Mouse (Mus musculus) stomach, embryonic 16.5 days (tissue): ENCODE measurements around the gene Sh3d19. TPM values are rescaled to one million over a fixed set of nuclear protein-coding genes. Genes with fewer than 3 reads are reported as not detected.
"Not testable (repeated sequence)": the region's sequence is repeated elsewhere in the genome, so short reads cannot be mapped to it uniquely, and the experiment has no call there.

Experiments
- ATAC-seq: fragments of 200-750 bp; cut with Nextera tagmentation; 2 replicates; pipeline ENCODE4 v1.8.0; 2017; ENCODE audit warnings: moderate number of reproducible peaks, moderate TSS enrichment; ENCODE audit not compliant: insufficient read depth, low FRiP score
- H3K27ac ChIP-seq: fragments of 300-500 bp; sonication (generic); 2 replicates; pipeline ENCODE4 v1.5.1; 2014; ENCODE audit warnings: low read length
- H3K27me3 ChIP-seq: fragments of 300-500 bp; sonication (generic); 2 replicates; pipeline ENCODE4 v1.6.1; 2014; ENCODE audit warnings: low read length, control low read depth, mixed read lengths; ENCODE audit not compliant: control insufficient read depth, insufficient read depth
- H3K36me3 ChIP-seq: fragments of 300-500 bp; sonication (generic); 2 replicates; pipeline ENCODE4 v1.6.1; 2014; ENCODE audit warnings: low read length; ENCODE audit not compliant: control insufficient read depth, insufficient read depth
- H3K4me1 ChIP-seq: fragments of 300-500 bp; sonication (generic); 2 replicates; pipeline ENCODE4 v1.6.1; 2014; ENCODE audit warnings: low read length, control low read depth, mixed read lengths; ENCODE audit not compliant: control insufficient read depth, insufficient read depth
- H3K4me2 ChIP-seq: fragments of 300-500 bp; sonication (generic); 2 replicates; pipeline ENCODE4 v1.6.1; 2014; ENCODE audit warnings: low read depth, low read length, mixed read lengths
- H3K4me3 ChIP-seq: fragments of 300-500 bp; sonication (generic); replicated peaks from 2 replicates; pipeline ENCODE4 v1.5.1; 2014; ENCODE audit warnings: mild to moderate bottlenecking, low read length
- H3K9ac ChIP-seq: fragments of 300-500 bp; sonication (generic); 2 replicates; pipeline ENCODE4 v1.6.1; 2014; ENCODE audit warnings: low read length
- H3K9me3 ChIP-seq: fragments of 300-500 bp; sonication (generic); replicated peaks from 2 replicates; pipeline ENCODE4 v1.6.1; 2016; ENCODE audit warnings: low read length, control low read depth; ENCODE audit not compliant: control insufficient read depth
- WGBS: fragments of 180-500 bp; shearing (Covaris S2); extraction: QIAGEN DNeasy Blood & Tissue Kit; methylation state at CpG from one replicate; pipeline ENCODE4 v1.1.7; 2014; 5-methylcytosine and 5-hydroxymethylcytosine counted together
- polyA plus RNA-seq: library from polyadenylated mRNA; unstranded; fragments of >200 nt; fragmentation: Nextera tagmentation; extraction: Ambion mirVana; gene quantifications from 2 replicates; pipeline ENCODE4 v1.2.1, GENCODE M21; 2015

Gene Sh3d19
- polyA plus RNA-seq, 1 experiment from 2014 or later, result 33.3 TPM

- Histone ChIP-seq H3K4me3 (no peak overlapping the region), H3K9me3 (no peaks in the 10 kb centered on the region), H3K4me2 (no peak overlapping the region), H3K36me3 (peaks cover 11% of the 10 kb centered on the region), H3K27me3 (no peaks in the 10 kb centered on the region), H3K27ac (no peak overlapping the region), H3K4me1 (no peaks in the 10 kb centered on the region), H3K9ac (no peak overlapping the region)
- ATAC-seq, result no peak
- WGBS, result 93% methylated on average over 19 of the region's 19 CpGs
Observed at GRCm38 (mm10) chr3:86085001-86085400, 114.1 kb downstream of the Sh3d19 start.

- H3K9ac ChIP-seq, result no peak overlapping the region
- H3K9me3 ChIP-seq, result no peaks in the 10 kb centered on the region
- WGBS, result 77% methylated on average over 3 of the region's 3 CpGs
Observed at GRCm38 (mm10) chr3:86087872-86088271, 117.0 kb downstream of the Sh3d19 start.

GRCm38 (mm10) chr3:86093213-86093845 is 122.4 kb downstream of the Sh3d19 start:
- ATAC-seq, result no peak
- Histone ChIP-seq H3K27ac (no peak overlapping the region), H3K4me2 (no peak overlapping the region), H3K36me3 (peaks cover 8% of the 10 kb centered on the region; the same call in 1 of the 2 replicates), H3K4me3 (no peak overlapping the region), H3K9ac (no peak overlapping the region), H3K4me1 (no peaks in the 10 kb centered on the region), H3K9me3 (no peaks in the 10 kb centered on the region), H3K27me3 (no peaks in the 10 kb centered on the region)
- 51% methylated on average over 6 of the region's 6 CpGs for WGBS

More at GRCm38 (mm10) chr3:86087872-86088271, 117.0 kb downstream of the Sh3d19 start:
- Histone ChIP-seq H3K36me3 (peaks cover 8% of the 10 kb centered on the region; the same call in 1 of the 2 replicates), H3K4me3 (no peak overlapping the region), H3K27me3 (no peaks in the 10 kb centered on the region), H3K4me1 (no peaks in the 10 kb centered on the region), H3K4me2 (no peak overlapping the region), H3K27ac (no peak overlapping the region)
- ATAC-seq, result no peak

GRCm38 (mm10) chr3:86093907-86094306 is 123.0 kb downstream of the Sh3d19 start:
- no peak overlapping the region for H3K27ac ChIP-seq

GRCm38 (mm10) chr3:86101956-86102355 is 131.0 kb downstream of the Sh3d19 start:
- Histone ChIP-seq H3K4me2 (no peak overlapping the region), H3K4me3 (no peak overlapping the region), H3K9ac (no peak overlapping the region), H3K36me3 (0 out of 2 replicates have a peak, but pooled peaks cover 3% of the 10 kb centered on the region), H3K27me3 (no peaks in the 10 kb centered on the region), H3K27ac (no peak overlapping the region), H3K4me1 (no peaks in the 10 kb centered on the region), H3K9me3 (no peaks in the 10 kb centered on the region)
- no peak for ATAC-seq
- WGBS, result 87% methylated on average over 6 of the region's 6 CpGs

More at GRCm38 (mm10) chr3:86093907-86094306, 123.0 kb downstream of the Sh3d19 start:
- Histone ChIP-seq H3K9ac (no peak overlapping the region), H3K27me3 (no peaks in the 10 kb centered on the region), H3K4me3 (no peak overlapping the region), H3K4me1 (no peaks in the 10 kb centered on the region), H3K4me2 (no peak overlapping the region), H3K36me3 (peaks cover 9% of the 10 kb centered on the region; the same call in 1 of the 2 replicates), H3K9me3 (no peaks in the 10 kb centered on the region)
- ATAC-seq, result no peak
- WGBS, result 84% methylated on average over 5 of the region's 5 CpGs

GRCm38 (mm10) chr3:86103449-86104291 is 132.8 kb downstream of the Sh3d19 start:
- Histone ChIP-seq H3K27me3 (no peaks in the 10 kb centered on the region), H3K36me3 (0 out of 2 replicates have a peak, but pooled peaks cover 9% of the 10 kb centered on the region), H3K9ac (no peak overlapping the region), H3K27ac (no peak overlapping the region), H3K4me1 (no peaks in the 10 kb centered on the region), H3K9me3 (no peaks in the 10 kb centered on the region), H3K4me3 (no peak overlapping the region), H3K4me2 (no peak overlapping the region)
- 76% methylated on average over 18 of the region's 18 CpGs for WGBS
- ATAC-seq, result no peak

- H3K4me2 ChIP-seq, H3K36me3 ChIP-seq, H3K9me3 ChIP-seq, H3K27me3 ChIP-seq, H3K4me1 ChIP-seq, H3K4me3 ChIP-seq, ATAC-seq, H3K9ac ChIP-seq, H3K27ac ChIP-seq: not testable (repeated sequence)
- WGBS, result 86% methylated on average over 7 of the region's 7 CpGs
Observed at GRCm38 (mm10) chr3:86104433-86104832, 133.5 kb downstream of the Sh3d19 start.

- no peak overlapping the region for H3K9ac ChIP-seq
- ATAC-seq, result no peak
- WGBS, result 75% methylated on average over 4 of the region's 4 CpGs
- H3K4me3 ChIP-seq, result no peak overlapping the region
- H3K27me3 ChIP-seq, result no peaks in the 10 kb centered on the region
- no peak overlapping the region for H3K4me2 ChIP-seq
- peaks cover 1% of the 10 kb centered on the region; the same call in 1 of the 2 replicates for H3K4me1 ChIP-seq
- no peaks in the 10 kb centered on the region for H3K9me3 ChIP-seq
- 0 out of 2 replicates have a peak, but pooled peaks cover 5% of the 10 kb centered on the region for H3K36me3 ChIP-seq
- H3K27ac ChIP-seq, result no peak overlapping the region
Observed at GRCm38 (mm10) chr3:86104909-86105308, 134.0 kb downstream of the Sh3d19 start.

GRCm38 (mm10) chr3:86106086-86106632 is 135.2 kb downstream of the Sh3d19 start:
- Histone ChIP-seq H3K9me3 (no peaks in the 10 kb centered on the region), H3K4me3 (no peak overlapping the region), H3K9ac (no peak overlapping the region), H3K27ac (no peak overlapping the region), H3K4me1 (peaks cover 5% of the 10 kb centered on the region; the same call in 1 of the 2 replicates), H3K36me3 (0 out of 2 replicates have a peak, but pooled peaks cover 5% of the 10 kb centered on the region), H3K27me3 (no peaks in the 10 kb centered on the region), H3K4me2 (no peak overlapping the region)
- ATAC-seq, result no peak
- WGBS, result 91% methylated on average over 8 of the region's 8 CpGs
